Mouse (Mus musculus): ENCODE results near the gene Smad6. TPM values are rescaled to one million over a fixed set of nuclear protein-coding genes. Genes with fewer than 3 reads are reported as not detected.

Smad6 gene
- polyA plus RNA-seq, 1 experiment: 0.62 TPM

GRCm38 (mm10) chr9:63961881-63962280, 60.0 kb downstream of the Smad6 start:
- Histone ChIP-seq H3K27me3 (ENCODE audit: control insufficient read depth) (peaks cover 3% of the 10 kb centered on the region), H3K9me3 (ENCODE audit: control insufficient read depth, low read length) (no peaks in the 10 kb centered on the region), H3K4me3 (replicated peaks) (no peak overlapping the region), H3K36me3 (ENCODE audit: control insufficient read depth) (no peaks in the 10 kb centered on the region), H3K4me1 (ENCODE audit: control insufficient read depth) (no peaks in the 10 kb centered on the region; the same call in 1 of the 2 replicates)
- no peak for TF ChIP-seq TAL1 (IDR thresholded peaks at IDR 0.05; ENCODE audit: low read length)
- no peak for TF ChIP-seq GATA1 (IDR thresholded peaks at IDR 0.05; ENCODE audit: low read length)

DNA sequence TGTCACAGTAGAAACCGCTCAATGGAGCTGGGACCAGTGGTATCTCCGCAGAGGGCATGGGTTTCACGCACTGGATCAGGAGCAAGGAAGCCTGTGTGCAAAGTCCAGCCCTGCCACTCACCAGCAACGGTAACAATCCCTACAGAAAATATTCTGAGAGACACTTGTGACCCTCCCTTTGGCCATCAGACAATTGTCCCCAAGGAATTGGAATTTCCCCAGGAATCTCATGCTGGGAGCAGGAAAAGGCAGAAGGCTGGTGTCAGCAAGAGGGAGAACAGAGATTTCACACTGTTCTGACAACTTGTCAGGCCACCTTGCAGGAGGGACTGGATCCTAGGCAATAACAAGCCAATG, 61.1 kb downstream of the Smad6 start:
- Histone ChIP-seq H3K27me3 (ENCODE audit: control insufficient read depth) (peaks cover 3% of the 10 kb centered on the region), H3K9me3 (ENCODE audit: control insufficient read depth, low read length) (no peaks in the 10 kb centered on the region), H3K36me3 (ENCODE audit: control insufficient read depth) (no peaks in the 10 kb centered on the region), H3K4me1 (ENCODE audit: control insufficient read depth) (no peaks in the 10 kb centered on the region; the same call in none of the 2 replicates), H3K4me3 (replicated peaks) (no peak overlapping the region)
- no peak for TF ChIP-seq TAL1 (IDR thresholded peaks at IDR 0.05; ENCODE audit: low read length)
- no peak for TF ChIP-seq GATA1 (IDR thresholded peaks at IDR 0.05; ENCODE audit: low read length)

GRCm38 (mm10) chr9:63959933-63960828, 61.7 kb downstream of the Smad6 start:
- no peak for TF ChIP-seq TAL1 (IDR thresholded peaks at IDR 0.05; ENCODE audit: low read length)
- no peak for TF ChIP-seq GATA1 (IDR thresholded peaks at IDR 0.05; ENCODE audit: low read length)
- H3K27me3 ChIP-seq (ENCODE audit: control insufficient read depth): peaks cover 3% of the 10 kb centered on the region
- no peak overlapping the region for H3K4me3 ChIP-seq (replicated peaks)
- no peaks in the 10 kb centered on the region; the same call in none of the 2 replicates for H3K4me1 ChIP-seq (ENCODE audit: control insufficient read depth)
- no peaks in the 10 kb centered on the region for H3K9me3 ChIP-seq (ENCODE audit: control insufficient read depth, low read length)
- no peaks in the 10 kb centered on the region for H3K36me3 ChIP-seq (ENCODE audit: control insufficient read depth)

GRCm38 (mm10) chr9:63959129-63959932, 62.5 kb downstream of the Smad6 start:
- no peak for TF ChIP-seq GATA1 (IDR thresholded peaks at IDR 0.05; ENCODE audit: low read length)
- TF ChIP-seq TAL1 (IDR thresholded peaks at IDR 0.05; ENCODE audit: low read length): no peak
- Histone ChIP-seq H3K4me1 (ENCODE audit: control insufficient read depth) (no peaks in the 10 kb centered on the region; the same call in none of the 2 replicates), H3K9me3 (ENCODE audit: control insufficient read depth, low read length) (no peaks in the 10 kb centered on the region), H3K36me3 (ENCODE audit: control insufficient read depth) (no peaks in the 10 kb centered on the region), H3K4me3 (replicated peaks) (no peak overlapping the region), H3K27me3 (ENCODE audit: control insufficient read depth) (peaks cover 3% of the 10 kb centered on the region)

DNA sequence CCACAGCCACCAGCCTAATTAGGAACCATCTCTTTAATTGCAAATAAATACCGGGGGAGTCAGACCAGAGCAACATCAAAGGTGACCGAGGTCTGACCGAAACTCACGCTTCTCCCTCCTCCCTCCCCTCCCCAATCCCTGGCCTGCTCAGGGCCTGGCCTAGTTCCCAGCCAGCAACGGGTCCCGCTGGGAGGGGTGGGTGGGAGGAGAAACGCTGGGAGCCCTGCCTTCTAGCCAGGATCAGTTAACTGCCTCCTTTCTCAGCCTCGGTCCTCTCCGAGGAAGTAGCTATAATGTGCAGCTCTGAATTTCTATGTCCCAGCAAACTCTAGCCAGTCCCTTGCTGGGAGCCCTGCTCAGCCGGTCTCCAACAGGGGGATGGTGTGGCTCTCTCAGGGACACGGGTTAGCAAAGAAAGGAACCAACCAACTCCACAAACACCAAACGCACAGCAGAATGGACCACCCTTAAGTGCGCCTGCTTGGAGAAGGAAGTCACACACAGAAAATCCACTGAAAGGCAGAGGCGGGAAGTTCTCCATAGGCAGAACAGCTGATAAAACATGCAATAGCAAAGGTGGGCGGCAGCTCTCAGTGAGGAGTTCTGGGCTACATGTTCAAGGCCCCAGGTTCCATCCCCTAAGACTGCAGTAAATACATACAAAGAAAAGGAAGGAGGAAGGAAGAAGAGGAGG, 63.4 kb downstream of the Smad6 start:
- H3K4me3 ChIP-seq (replicated peaks): no peak overlapping the region
- peaks cover 3% of the 10 kb centered on the region for H3K27me3 ChIP-seq (ENCODE audit: control insufficient read depth)
- H3K9me3 ChIP-seq (ENCODE audit: control insufficient read depth, low read length): no peaks in the 10 kb centered on the region
- H3K36me3 ChIP-seq (ENCODE audit: control insufficient read depth): peaks cover 4% of the 10 kb centered on the region
- TF ChIP-seq GATA1 (IDR thresholded peaks at IDR 0.05; ENCODE audit: low read length) (no peak), TAL1 (IDR thresholded peaks at IDR 0.05; ENCODE audit: low read length) (no peak)
- no peaks in the 10 kb centered on the region; the same call in none of the 2 replicates for H3K4me1 ChIP-seq (ENCODE audit: control insufficient read depth)

DNA sequence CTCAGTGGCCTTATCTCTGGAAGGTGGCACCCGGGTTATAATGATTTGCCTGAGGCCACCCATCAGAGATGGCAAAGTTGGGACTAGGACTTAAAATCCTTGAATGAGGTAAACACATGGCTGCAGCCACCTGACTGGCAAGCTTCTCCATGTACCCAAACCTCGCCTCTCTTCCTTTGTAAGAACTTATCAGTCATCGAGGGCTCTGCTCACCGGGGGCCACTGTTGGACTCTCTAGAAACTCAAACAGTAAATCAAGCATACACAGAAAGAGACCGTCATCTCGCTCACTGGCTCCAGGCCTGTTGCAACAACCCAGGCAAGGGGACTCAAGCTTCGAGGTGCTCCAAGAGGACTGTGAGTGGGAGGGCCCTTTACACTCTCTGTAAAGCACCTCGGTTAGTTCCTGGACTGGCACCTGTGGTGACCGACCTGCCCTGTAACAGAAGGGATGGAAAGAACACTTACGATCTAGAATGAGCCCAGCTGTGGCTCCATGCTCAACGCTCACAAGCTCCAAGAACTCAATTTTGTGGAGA, 64.1 kb downstream of the Smad6 start:
- H3K4me1 ChIP-seq (ENCODE audit: control insufficient read depth): no peaks in the 10 kb centered on the region; the same call in none of the 2 replicates
- H3K4me3 ChIP-seq (replicated peaks): no peak overlapping the region
- H3K9me3 ChIP-seq (ENCODE audit: control insufficient read depth, low read length): no peaks in the 10 kb centered on the region
- H3K36me3 ChIP-seq (ENCODE audit: control insufficient read depth): peaks cover 6% of the 10 kb centered on the region
- H3K27me3 ChIP-seq (ENCODE audit: control insufficient read depth): peaks cover 3% of the 10 kb centered on the region
- TF ChIP-seq TAL1 (IDR thresholded peaks at IDR 0.05; ENCODE audit: low read length): no peak
- TF ChIP-seq GATA1 (IDR thresholded peaks at IDR 0.05; ENCODE audit: low read length): no peak

GRCm38 (mm10) chr9:63956052-63956451, 65.8 kb downstream of the Smad6 start:
- peaks cover 3% of the 10 kb centered on the region for H3K27me3 ChIP-seq (ENCODE audit: control insufficient read depth)

DNA sequence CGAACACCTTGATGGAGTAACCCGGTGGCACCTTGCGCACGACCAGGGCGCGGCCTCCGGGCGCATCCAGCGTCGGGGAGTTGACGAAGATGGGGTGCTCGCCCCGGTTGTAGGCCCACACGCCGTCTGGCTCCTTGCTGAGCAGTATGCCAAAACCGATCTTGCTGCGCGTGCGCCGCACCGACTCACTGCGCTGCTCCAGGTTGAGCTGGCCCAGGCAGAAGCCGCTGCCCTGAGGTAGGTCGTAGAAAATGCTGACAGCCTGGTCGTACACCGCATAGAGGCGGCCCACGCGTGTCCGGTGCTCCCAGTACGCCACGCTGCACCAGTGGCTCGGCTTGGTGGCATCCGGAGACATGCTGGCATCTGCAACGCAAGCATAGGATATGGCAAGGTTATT, 68.2 kb downstream of the Smad6 start:
- no peaks in the 10 kb centered on the region; the same call in none of the 2 replicates for H3K4me1 ChIP-seq (ENCODE audit: control insufficient read depth)
- no peak overlapping the region for H3K4me3 ChIP-seq (replicated peaks)
- TF ChIP-seq GATA1 (IDR thresholded peaks at IDR 0.05; ENCODE audit: low read length) (no peak), TAL1 (IDR thresholded peaks at IDR 0.05; ENCODE audit: low read length) (no peak)
- H3K36me3 ChIP-seq (ENCODE audit: control insufficient read depth): peaks cover 6% of the 10 kb centered on the region
- H3K9me3 ChIP-seq (ENCODE audit: control insufficient read depth, low read length): no peaks in the 10 kb centered on the region
- H3K27me3 ChIP-seq (ENCODE audit: control insufficient read depth): no peaks in the 10 kb centered on the region

More at GRCm38 (mm10) chr9:63956052-63956451, 65.8 kb downstream of the Smad6 start:
- Histone ChIP-seq H3K9me3 (ENCODE audit: control insufficient read depth, low read length) (no peaks in the 10 kb centered on the region), H3K4me1 (ENCODE audit: control insufficient read depth) (no peaks in the 10 kb centered on the region; the same call in none of the 2 replicates), H3K4me3 (replicated peaks) (no peak overlapping the region), H3K36me3 (ENCODE audit: control insufficient read depth) (peaks cover 6% of the 10 kb centered on the region)
- TF ChIP-seq GATA1 (IDR thresholded peaks at IDR 0.05; ENCODE audit: low read length): no peak
- no peak for TF ChIP-seq TAL1 (IDR thresholded peaks at IDR 0.05; ENCODE audit: low read length)

All from erythroblast, embryonic 14.5 days (primary cell).